Mouse (Mus musculus) heart, adult 10 weeks (tissue): Measurements from ENCODE around the gene Reg3a. TPM values are rescaled to one million over a fixed set of nuclear protein-coding genes. Genes with fewer than 3 reads are reported as not detected.

Experiments
- polyA plus RNA-seq: library from polyadenylated mRNA; stranded (reverse); fragments of 350-450 nt; fragmentation: Illumina TruSeq; extraction: RNeasy Lipid Tissue Mini Kit (QIAGEN cat#74804); gene quantifications from one replicate; pipeline ENCODE4 v1.2.3, GENCODE M21; 2014; ENCODE audit warnings: low read depth, low replicate concordance

Reg3a gene
- not detected for polyA plus RNA-seq

DNA sequence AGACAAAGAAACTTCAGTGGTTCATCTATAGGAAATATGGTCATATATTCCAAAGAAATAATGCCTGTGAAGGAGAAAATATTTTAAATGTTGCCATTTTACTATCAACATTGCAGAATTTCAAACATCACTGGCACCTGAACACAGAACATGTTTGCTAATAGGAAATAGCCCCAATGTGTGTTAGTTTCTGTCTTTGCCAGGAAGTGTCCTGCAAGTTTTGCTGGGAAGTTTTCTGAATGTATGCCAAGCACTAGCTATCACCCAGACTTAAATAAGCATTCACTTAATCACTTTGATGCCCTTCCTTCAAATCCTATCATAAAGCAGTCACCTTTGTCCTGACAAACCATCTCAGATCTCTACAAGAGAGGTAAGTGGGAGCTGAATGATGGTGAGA, at the start of gene Reg3a:
TSS of gene Reg3a (plus strand) at position 301 of the 400 bp plus-strand sequence.

DNA sequence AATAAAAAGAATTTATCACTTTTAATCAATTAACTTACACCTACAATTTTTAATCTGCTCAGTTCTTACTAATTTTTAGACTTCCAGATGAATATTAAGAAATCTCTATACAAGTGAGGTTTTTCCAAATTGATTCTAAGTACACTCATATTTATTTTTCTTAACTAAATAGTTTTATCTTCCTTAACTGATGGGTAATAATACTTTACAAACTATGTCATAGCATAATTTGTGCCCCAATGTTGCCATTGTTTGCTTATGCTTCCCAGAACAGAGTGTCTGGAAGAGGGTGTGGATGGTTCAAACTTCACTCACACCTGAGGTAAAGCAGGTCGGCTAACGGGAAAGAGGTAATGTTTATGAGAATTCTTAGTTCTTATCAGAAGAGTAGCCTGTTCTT, 10.2 kb upstream of the Reg3a start, which contains the start of gene Reg3b:
TSS of gene Reg3b (plus strand) at position 301 of the 400 bp plus-strand sequence.

DNA sequence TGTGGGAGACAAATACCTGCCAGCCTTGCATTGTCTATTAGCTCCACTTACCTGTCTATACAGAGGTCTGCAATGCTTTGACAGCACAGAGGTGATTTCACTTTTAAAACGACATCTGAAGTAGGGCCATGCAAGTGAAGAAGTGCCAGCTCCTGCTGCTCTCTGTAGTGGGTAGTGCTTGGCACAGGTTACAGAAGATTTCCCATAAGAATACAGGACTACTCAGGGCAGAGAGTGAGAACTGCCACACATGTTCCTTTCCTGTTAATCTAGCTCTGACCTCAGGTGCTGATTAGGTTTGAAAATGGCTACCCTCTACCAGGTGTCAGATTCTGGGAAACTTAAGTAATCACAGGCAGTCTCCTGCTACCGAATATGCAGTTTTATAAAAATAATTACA, 1.7 kb upstream of the Reg3a start, which contains the start of gene Reg3d:
TSS of gene Reg3d (minus strand) at position 101 of the 400 bp plus-strand sequence.

DNA sequence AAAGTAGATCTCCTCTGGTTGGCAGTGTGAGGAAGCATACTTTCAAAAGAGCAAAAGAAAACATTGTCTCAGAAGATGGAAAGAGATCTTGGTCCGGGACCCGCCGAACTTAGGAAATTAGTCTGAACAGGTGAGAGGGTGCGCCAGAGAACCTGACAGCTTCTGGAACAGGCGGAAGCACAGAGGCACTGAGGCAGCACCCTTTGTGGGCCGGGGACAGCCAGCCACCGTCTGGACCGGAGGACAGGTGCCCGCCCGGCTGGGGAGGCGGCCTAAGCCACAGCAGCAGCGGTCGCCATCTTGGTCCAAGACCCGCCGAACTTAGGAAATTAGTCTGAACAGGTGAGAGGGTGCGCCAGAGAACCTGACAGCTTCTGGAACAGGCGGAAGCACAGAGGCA, 14.8 kb downstream of the Reg3a start, which contains the start of gene Reg2:
TSS of gene Reg2 (plus strand) at position 301 of the 400 bp plus-strand sequence.

DNA sequence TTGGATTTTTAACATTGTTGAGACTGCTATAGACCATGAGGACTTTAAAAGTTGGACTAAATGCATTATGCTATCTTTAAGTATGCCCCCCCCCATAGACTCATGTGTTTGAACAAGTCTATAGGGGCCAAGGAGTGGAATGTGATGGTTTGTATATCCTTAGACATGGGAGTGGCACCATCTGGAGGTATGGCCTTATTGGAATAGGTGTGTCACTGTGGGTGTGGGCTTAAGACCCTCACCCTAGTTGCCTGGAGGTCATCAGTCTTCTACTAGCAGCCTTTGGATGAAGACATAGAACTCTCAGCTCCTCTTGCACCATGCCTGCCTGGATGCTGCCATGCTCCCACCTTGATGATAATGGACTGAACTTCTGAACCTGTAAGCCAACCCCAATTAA, 41.9 kb downstream of the Reg3a start, which contains the start of gene Reg1:
TSS of gene Reg1 (plus strand) at position 301 of the 400 bp plus-strand sequence.

Other genes starting within 250 kb of the Reg3a start
- gene Reg3b, start 10.1 kb upstream of the Reg3a start, polyA plus RNA-seq, result not detected
- gene Reg3d, start 1.8 kb upstream of the Reg3a start, polyA plus RNA-seq, result not detected
- gene Reg2, start 14.9 kb downstream of the Reg3a start, polyA plus RNA-seq, result not detected
- not detected for gene Reg1, start 42.0 kb downstream of the Reg3a start, polyA plus RNA-seq
- gene Reg3g, start 88.2 kb downstream of the Reg3a start, polyA plus RNA-seq, result not detected